Mouse (Mus musculus): ENCODE measurements around the gene Crim1.

Gene Crim1

DNA sequence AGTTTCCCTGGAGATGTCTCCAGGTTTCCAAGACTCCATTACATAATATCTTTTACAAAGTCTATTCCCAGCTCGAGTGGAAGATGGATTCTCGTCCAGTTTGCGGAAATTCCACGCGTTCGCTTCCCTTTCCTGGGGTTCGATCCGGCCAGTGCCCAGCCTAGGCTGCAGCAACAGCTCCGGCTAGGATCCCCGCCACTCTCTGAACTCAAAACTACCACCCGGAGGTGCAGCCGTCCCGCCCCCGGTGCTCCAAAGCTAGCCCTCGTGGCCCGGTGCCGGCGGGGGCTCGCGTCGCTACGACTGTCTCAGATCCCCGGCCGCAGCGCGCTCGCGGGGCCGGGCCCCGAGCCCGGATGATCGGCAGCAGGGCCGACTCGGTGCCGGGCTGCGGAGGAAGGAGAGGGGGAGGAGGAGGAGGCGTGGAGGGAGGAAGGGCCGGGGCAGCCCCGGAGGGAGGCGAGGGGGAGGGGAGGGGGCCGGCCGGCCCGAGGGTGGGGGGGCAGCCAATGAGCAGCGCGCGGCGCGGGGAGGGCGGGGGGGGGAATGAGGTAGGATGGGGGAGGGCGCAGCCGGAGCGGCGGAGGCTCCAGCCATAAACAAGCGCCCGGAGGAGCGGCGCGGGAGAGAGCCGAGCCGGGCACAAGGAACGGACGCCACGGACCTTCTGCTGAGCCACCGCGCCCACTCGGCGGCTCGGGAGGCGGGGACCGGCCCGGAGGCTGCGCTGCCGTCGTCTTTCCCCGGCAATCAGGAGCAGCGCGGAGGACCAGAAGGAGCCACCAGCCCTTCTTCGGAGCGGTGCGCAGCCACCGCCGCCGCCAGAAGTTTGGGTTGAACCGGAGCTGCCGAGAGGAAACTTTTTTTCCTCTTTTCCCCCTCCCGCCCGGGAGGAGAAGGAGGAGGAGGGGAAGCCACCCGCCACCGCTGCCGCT, at the start of gene Crim1:
TSS of gene Crim1 (plus strand) at position 623 of the 935 bp plus-strand sequence.
- DNase-seq (ENCODE audit: low read depth, low spot score), result peak; percentile 81

DNA sequence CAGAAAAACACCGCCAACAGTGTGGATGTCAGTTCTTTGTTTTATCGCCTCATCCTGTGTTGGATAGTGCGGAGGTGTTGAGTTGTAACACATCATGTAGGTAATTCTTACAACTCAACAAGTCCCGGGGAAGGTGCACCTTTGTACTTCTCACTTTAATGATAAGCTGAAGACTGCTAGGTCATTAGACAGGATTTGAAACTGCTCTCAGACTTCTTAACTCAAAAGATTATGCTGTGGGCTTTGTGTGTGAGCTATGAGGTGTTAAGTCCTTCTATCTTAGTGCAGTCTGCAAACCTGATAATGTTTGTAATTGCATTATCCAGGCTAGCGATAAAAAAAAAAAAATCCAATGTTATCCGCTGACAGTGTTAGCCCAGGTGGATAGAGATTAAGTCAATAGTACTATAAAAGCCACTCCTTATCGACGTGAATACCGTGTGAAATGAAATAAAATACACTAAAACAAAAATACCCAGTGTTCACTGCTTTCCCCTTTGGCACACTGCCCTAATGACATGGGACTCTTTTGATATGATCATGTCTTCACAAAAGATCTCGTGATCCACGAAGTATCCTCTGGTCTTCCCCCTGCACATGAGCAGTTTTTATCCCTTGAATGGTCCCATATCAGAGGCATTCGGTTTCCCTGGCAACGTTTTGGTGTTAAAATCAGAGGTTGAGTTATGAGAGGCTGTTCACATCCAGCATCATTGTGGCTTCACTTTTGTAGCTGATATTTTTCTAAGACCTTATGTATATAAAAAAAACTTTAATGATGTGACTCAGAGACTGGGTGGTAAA, 48.4 kb upstream of the Crim1 start:
- DNase-seq (ENCODE audit: low read depth, low spot score), result no peak

DNA sequence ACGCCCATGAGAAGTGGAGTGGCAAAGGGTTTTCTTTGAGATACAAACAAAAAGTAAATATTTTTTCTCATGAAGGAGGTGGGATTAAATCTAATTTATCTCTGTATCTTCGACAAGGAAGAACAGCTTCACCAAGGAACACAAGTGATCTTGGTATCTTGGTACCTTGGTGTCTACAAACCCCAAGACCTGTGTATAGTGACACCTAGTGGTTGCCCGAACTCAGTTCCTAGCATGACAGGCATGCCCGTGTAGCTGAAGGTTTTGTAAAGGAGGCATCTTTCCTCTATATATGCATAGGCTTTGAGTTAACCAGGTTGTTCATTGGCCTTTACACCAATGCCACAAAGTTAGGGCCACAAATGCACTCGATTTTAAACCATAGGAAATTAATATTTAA, 36.8 kb upstream of the Crim1 start:
- DNase-seq (ENCODE audit: low read depth, low spot score), result peak; percentile 56

DNA sequence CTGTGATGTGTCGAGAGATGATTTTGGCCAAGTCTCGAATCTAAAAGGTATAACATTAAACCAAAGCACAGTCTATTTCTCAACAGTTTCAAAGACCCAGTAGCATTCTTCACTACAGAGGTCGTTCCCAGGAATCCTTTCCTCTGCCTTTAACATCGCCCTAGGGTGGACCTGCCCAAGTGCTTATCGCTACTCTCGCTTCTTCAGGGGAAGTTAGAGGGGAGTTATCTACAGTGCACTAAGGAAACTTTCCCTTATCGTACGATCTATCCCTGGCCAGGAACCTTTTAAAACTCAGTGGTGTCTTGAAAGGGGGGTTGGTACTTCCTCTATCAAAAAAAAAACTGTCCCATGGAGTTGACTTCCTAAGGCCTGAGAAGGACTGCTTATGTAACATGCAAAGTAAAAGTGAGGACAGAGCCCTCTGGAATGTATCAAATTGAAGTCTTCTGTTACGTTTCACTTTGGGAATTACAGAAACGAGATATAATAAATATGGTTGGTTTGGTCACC, 36.3 kb upstream of the Crim1 start:
- DNase-seq (ENCODE audit: low read depth, low spot score), result no peak

DNA sequence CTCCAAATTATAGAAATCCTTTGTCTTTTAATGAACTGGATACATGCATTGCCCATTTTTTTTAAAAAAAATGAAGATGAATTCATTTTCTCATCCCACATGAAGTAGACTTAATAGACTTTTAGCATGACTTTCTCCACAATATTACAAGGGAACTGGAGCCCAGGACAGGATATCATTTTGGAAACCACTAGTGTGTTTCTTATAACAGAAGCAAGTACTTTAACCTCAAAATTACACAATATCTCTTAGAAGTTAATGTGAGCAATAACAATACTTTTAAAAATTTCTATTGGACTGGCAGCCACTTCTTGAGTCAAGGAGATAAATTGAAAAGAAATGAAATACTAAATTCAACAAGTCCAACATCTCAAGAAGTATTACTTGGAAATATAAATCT, 34.2 kb upstream of the Crim1 start:
- DNase-seq (ENCODE audit: low read depth, low spot score), result no peak

DNA sequence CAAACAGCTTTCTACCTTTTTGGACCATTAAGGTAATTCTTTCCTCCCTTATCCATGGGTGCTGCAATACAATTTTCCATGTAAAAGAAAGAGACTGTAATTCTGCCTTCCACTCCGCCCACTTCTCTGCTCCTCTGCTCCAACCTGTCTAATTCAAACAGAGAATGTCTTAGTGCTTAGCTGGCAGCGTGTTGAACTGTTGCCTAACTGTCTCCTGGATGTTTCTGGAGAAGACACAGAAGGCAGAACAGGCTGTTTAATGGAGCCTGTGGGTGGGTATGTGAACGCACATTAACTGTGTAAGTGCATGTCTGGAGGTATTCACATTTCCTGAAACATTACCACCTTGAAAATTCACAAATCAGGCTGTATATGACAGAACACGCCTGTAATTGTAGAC, 33.5 kb upstream of the Crim1 start:
- DNase-seq (ENCODE audit: low read depth, low spot score), result no peak

DNA sequence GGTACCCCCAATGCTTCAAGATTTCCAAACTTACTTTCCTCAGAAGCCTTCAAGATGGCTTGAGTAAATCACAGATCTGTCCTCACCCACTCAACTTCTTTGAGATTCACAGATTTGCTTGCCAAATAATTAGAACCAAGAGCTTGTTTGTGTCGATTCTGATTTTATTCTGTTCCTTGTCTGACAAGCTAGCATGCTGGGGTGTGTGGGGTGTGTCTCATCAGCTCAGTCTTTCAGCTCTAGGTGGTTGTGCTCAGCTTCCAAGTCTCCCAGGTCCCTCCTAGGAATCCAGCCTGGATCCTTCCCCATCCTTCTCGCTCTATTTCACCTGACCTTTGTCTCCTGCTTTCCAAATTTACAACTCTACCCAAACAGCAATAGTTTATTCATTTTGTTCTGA, 27.7 kb upstream of the Crim1 start:
- DNase-seq (ENCODE audit: low read depth, low spot score), result no peak

DNA sequence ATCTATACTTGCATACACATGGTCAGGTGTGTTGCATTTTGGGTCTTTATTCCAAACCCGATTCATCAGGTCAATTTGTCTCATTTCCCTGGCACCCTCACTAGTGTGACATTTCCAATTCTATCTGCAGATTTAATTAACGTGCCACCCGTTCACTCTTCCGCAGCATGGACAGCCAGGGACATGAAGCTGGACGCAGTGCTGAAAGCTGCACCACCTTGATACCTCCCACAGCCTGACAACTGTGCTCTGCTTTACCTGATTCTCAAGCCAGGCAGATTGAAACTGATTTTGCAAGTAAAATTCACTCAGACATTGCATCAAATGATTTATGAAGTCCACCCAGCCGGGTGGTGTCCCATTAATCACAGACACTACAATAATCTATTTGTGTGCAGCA, 19.3 kb upstream of the Crim1 start:
- DNase-seq (ENCODE audit: low read depth, low spot score), result no peak

DNA sequence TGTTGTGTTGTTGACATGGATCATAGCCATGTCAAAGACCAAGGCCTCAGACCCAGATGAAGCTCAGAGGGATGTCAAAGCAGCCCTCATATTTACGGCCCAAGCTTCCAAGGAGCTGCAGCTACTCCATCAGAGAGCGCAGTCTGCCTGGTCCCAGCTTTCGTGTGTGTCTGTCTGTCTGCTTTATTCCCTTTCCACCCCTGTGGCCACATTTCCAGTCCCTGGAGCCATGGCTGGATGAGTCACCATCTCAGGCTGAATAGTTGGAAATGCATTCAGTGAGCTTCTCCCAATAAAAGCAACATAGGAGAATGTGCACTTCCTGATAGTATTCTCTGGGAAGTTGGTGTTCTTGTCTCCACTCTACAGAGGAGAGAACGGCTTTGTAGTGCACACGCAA, 3.9 kb upstream of the Crim1 start:
- no peak for DNase-seq (ENCODE audit: low read depth, low spot score)

DNA sequence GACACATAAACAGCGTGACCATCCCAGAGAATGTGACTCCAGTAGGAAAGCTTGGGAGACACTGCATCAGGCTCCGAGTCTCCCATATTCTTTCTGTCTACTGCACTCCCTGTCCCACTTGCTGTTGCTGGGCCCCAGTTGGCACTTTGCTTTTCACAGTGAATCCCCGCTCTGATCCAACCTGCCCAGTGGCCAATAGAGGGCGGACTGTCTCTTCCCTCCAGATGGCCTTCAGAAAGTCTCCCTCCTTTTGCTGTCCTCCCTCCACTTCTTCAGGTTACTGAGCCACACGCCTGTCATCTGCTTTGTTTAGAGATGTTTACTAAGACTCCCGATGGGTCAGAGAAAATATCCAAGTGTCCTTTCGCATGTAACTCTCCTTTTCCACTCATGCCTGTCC, 2.9 kb upstream of the Crim1 start:
- DNase-seq (ENCODE audit: low read depth, low spot score), result peak; percentile 57

DNA sequence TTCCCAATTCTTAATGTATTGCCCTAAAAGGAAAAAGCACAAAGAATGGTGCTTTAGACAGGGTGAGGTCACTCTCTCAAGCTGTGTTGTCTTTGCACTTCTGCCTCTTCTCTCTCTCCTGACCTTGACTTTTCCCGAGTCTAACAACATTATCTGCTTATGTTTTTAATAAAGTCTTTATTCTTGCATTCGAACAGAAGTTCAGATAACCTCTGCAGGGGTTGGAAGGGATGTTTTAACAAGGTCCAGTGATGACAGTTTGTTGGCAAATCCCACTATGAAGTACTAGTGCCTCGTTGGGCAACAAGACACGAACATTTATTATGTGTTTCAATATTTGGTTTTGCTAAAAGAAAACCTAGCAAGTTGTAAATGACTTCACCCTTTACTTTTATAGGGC, 1.9 kb upstream of the Crim1 start:
- DNase-seq (ENCODE audit: low read depth, low spot score), result no peak

DNA sequence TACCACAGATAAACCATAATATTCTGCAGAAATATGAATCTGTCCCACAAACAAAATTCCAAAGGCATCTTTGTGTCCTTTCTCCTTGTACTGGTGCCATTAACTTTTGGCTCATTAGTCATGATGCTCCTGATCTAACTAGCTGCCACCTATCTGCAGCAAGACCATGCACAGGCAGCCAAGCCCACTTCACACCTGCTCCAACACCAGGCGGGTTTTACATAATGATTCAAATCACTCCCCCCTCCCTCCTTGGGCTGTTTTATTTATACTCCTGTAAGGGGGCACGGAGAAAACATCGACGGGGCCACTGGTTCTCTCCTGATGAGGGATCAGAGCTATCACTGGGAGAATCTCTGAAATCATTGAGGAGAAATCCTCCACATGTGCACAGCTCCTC, 1.2 kb upstream of the Crim1 start:
- no peak for DNase-seq (ENCODE audit: low read depth, low spot score)

DNA sequence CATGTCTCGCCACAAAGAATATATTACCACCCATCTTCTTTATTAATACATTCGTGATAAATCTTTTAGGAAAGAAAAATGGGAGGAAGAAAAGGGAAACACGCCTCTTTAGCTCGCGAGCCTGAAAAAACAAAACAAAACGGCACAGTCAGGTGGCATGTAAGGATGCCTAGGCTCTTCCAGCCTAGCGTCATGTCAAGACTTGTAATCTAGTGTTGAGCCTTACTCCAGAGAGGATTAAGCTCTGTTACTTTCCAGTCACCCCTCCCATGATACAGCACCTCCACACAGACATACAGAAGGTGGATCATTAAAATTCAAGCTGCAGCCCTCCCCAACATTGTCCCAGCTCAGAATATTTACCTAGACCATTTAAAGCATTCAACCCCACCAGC, 820 bp upstream of the Crim1 start:
- no peak for DNase-seq (ENCODE audit: low read depth, low spot score)

DNA sequence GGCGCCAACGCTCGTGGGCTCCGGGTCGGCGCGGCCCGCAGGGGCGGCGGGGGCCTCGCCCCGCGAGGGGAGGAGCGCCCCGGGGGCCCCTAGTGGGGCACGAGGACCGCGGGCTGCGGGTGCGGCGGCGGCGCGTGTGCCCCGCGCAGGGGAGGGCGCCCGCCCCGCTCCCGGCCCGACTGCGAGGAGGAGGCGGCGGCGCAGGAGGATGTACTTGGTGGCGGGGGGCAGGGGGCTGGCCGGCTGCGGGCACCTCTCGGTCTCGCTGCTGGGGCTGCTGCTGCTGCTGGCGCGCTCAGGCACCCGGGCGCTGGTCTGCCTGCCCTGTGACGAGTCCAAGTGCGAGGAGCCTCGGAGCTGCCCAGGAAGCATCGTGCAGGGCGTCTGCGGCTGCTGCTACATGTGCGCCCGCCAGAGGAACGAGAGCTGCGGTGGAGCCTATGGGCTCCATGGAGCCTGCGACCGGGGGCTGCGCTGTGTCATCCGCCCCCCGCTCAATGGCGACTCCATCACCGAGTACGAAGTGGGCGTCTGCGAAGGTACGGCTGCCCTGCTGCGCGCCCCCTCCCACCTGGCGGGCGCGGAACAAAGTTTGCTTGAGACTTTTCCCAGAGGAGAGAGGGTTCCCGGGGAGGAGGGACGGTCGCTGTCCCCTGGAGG, 643 bp downstream of the Crim1 start:
- DNase-seq (ENCODE audit: low read depth, low spot score), result peak; percentile 62

DNA sequence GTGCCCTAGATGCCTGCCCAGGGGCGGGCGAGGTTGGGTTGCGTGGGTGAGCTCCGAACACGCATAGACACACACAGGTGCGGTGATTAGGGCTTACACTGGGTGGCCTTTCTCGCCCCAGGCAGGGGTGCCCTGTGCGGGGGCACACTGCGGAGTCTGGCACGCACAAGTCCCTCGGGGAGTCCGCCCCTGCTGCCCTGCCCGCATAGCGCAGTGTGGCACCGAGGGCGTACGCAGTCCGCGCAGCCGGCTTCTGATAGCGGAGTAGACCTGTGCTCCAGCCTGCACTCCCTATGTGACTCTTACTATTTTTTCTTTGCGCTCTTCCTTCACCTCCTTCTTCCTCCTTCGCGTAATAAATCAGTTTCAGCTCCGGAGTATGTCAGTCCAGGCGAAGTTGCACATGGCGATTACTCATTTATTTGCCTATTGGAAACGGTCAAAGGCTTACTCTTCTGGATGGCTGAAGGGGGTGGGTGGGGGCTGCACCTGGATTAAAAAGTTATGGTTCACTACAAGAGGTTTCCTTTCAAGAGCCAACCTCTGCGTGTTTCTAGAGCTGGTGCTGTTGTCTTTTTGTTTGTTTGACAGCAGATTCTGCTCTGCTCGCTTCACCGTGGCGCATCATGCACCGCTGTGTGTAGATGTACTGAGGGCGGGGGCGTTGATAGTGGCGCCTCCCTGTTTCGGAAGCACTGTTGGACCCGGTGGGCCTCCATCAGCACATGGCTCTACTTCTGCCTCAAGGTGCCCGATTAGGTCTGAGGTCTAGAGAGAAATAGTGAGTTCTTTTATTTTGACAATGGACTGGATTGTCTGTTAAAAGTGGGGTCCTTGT, 1.4 kb downstream of the Crim1 start:
- peak; percentile 54 for DNase-seq (ENCODE audit: low read depth, low spot score)

DNA sequence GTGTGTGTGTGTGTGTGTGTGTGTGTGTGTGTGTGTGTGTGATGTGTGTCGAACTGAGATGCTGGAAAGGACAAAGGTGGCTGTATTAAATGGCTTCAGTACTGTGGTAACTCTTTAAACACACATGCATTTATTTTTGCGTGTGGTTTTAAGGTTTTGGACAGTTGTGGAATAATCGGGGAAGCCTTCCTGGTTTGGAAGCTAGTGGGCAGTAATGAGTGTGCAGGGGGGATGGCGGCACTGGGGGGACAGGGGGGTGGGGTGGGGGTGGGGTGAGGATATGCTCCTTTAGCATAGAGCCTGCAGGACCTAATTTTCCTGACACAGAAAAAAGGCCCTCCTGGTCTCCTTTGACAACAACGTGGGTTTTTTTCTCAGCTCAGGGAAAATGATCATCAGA, 2.2 kb downstream of the Crim1 start:
- no peak for DNase-seq (ENCODE audit: low read depth, low spot score)

DNA sequence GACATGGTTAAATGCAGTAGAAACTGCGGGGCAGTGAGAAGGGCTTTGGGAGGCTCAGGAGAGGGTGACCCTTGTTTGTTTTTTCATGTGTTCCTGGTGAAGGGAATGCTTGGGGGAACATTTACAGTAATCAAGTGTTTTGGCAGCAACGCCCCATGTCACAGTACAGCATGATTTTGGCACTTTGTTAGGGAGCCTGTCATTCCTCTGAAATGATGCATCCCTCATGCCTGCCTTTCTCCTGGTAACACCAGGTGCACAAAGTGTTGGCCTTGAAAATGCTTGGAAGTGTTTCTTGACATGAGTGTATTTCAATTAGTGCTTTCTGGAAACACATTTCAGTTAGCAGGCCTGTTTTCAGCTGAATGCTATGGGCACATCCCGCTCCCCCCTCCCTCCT, 2.7 kb downstream of the Crim1 start:
- DNase-seq (ENCODE audit: low read depth, low spot score), result no peak

DNA sequence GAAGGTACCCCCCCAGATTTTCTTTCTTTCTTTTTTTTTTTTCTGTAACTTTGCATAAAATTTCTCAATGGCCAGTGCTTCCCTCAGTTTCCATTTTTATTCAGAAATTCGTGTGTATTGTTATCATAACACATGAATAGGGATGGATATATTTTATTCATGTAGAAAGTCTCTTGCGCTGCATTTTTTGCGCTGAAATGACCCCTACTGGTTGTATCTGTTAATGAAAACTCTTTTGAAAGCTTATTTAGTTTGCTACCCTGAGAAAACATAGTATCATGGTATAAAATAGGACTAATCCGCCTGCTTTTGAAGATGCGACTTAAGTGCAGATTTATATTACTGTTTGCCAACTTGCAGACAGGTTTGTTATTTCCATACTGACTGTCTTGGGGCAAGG, 3.4 kb downstream of the Crim1 start:
- no peak for DNase-seq (ENCODE audit: low read depth, low spot score)

DNA sequence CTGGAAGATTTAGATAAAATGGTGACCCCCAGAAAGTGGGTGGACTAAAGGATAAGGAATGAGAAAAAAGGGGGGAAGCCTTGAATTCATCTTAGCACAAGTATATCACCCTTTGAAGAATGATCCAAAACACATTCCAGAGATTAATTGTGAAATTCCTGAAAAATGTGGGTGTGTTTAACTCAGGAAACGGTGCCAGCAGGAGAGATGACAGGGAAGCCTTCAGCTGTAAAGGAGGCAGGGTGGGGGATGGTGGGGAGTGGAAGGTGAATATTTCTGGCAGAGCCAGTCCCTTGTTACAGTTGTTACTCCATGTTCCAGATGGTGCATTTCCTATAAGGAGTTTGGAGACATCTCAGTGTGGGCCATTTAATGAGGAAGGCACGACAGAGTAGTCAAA, 6.4 kb downstream of the Crim1 start:
- peak; percentile 54 for DNase-seq (ENCODE audit: low read depth, low spot score)

DNA sequence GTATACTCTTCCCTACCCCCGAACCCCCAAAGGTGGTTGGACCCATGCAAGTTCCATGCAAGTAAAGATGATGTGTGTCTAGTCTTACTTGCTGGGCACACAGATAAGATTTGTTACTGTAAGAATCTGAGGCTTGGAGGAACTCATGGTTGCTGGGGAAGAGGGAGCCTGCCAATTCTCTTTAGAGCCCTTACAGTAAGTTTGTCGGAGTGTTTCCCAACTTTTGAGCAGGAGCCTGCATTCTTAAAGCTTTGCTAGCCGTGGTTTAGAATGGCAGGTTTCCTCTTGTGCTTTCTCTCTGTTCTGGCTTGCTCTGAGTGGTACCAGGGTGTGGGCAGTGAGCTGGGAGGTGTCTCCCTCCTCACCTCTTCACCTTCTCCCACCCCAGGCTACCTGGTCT, 7.2 kb downstream of the Crim1 start:
- no peak for DNase-seq (ENCODE audit: low read depth, low spot score)

DNA sequence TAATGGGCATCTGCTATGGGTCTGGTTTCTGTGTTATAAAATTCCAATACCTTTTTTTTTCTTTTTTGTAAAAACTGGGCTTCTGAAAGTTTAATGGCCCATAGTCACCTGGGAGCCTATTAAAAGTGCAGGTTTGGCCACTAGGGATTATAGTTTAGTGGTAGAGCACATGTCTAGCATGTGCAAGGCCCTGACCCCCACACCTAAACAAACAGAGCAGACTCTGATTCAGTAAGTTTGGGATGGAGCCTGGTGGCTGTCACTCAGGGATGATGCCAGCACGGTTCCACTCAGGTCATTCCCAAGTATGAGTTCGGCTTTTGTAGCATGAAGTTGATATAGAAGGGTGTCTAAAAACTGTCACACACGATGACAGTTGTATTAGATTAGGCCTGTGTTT, 8.8 kb downstream of the Crim1 start:
- DNase-seq (ENCODE audit: low read depth, low spot score), result peak; percentile 37
